Mouse (Mus musculus): ENCODE results near the gene Ptprb.

Gene Ptprb

GRCm38 (mm10) chr10:116420976-116421375 is 145.7 kb downstream of the Ptprb start:
- DNase-seq (ENCODE audit: low read depth, low spot score), result no peak

- DNase-seq (ENCODE audit: low read depth, low spot score), result no peak
These were observed 147.2 kb downstream of the Ptprb start for GRCm38 (mm10) chr10:116422551-116422950.

GRCm38 (mm10) chr10:116424921-116425320 is 149.6 kb downstream of the Ptprb start:
- DNase-seq (ENCODE audit: low read depth, low spot score), result no peak

- DNase-seq (ENCODE audit: low read depth, low spot score), result no peak
These were observed 150.9 kb downstream of the Ptprb start for GRCm38 (mm10) chr10:116426176-116426575.

GRCm38 (mm10) chr10:116428026-116428780 is 152.9 kb downstream of the Ptprb start:
- DNase-seq (ENCODE audit: low read depth, low spot score), result no peak

GRCm38 (mm10) chr10:116432421-116432820 is 157.1 kb downstream of the Ptprb start:
- no peak for DNase-seq (ENCODE audit: low read depth, low spot score)

- no peak for DNase-seq (ENCODE audit: low read depth, low spot score)
These were observed 160.1 kb downstream of the Ptprb start for GRCm38 (mm10) chr10:116435455-116435854.

Measured in retina, adult 2 months (tissue).